Mouse (Mus musculus) cerebellum, adult 2 months (tissue): ENCODE data around the gene Mlst8.

Source experiments
- CTCF ChIP-seq: fragments of 200-500 bp; IDR thresholded peaks from 2 replicates; pipeline ENCODE4 v1.5.1; 2011; ENCODE audit warnings: low read depth, mild to moderate bottlenecking, control low read depth, low read length, moderate library complexity, borderline replicate concordance; ENCODE audit not compliant: insufficient read depth
- POLR2A ChIP-seq: fragments of 200-500 bp; IDR thresholded peaks from 2 replicates; pipeline ENCODE4 v1.6.1; 2011; ENCODE audit warnings: low read length, control low read depth, borderline replicate concordance; ENCODE audit not compliant: insufficient read depth

GRCm38 (mm10) chr17:24527723-24528559 lies 49.1 kb upstream of the Mlst8 start, which contains the start of gene Traf7:
- TF ChIP-seq CTCF (no peak), POLR2A (peak; percentile 99; the same call in 1 of the 2 replicates)
